Mouse (Mus musculus) retina, postnatal 7 days (tissue): ENCODE measurements around the gene Herpud1.
"Not testable (repeated sequence)": the region's sequence is repeated elsewhere in the genome, so short reads cannot be mapped to it uniquely, and the experiment has no call there.

Source experiments
- DNase-seq: peaks from one replicate; pipeline ENCODE4 v3.0.0-alpha.2; 2012; ENCODE audit warnings: low read depth, low spot score

Gene Herpud1

DNA sequence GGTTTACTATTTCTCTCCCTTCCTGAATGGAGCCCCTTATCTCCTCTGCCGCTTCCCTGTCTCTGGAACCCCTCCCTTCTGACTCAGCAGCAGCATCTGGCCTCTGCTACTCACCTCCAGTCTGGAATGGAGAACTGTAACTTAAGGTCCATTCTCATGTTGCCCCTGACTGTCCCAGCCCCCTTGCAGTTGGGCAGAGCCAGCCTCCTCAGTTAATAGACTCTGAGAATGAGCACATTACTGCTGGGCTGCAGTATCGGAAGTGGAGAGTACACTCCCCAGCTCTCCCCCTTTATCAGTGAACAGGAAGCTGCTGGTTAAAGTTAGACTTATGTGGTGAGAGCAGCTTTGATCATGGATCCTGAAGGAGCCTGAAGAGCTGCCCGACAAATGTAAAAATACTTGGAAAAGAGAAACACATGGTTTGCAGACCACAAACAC lies 10.7 kb upstream of the Herpud1 start:
- DNase-seq: no peak

DNA sequence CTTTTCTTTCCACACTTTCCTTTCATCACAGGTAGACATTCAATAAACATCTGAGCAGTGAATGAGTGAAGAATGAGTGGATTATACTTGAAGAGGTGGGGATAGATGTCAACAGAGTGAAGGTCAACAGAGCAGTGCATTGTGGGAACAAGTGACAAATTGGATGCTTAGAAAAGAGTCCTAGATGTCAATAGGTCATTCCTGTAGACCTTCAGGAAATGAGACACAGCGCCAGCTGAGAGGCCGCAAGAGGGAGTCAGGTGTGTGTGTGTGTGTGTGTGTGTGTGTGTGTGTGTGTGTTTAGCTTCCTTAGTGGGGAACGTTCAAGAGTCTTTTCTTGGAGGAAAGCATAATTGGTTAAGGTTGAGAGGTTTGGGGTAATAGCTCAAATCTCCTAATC lies 10.1 kb upstream of the Herpud1 start:
- no peak for DNase-seq

DNA sequence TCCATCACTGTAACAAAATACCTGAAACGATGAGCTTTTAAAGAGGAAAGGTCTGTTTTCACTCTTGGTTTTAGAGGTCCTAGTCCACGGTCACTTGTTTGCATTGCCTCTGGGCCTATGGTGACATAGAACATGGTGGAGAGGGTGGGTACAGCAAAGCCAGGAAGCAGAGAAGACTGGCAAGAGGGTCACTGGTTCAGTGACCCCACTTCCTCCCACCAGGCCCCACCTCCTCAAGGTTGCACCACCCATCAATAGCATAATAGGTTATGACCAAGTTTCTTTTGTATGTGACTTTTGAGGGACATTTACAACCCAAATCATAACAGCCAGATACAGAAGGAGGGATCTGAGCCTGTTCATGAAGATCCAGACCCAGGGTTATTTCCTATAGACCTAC lies 9.7 kb upstream of the Herpud1 start:
- DNase-seq: no peak

DNA sequence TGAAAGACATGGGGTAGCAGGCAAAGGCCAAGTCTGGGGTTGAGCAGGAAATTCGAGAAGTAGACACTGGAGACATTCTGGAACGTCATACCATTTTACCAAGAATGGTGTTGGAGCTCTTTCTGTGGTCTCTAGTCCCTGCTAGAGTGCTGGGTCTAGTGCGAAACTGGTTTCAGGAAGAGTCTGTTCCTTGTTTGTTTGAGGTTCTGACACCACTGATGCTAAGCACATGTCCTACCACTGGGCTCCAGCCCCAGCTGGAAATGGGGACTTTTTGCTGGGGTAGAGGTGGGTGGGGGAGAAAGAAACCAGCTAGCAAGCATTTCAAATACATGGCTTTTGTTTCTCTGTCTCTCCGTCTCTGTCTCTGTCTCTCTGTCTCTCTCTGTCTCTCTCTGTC lies 9.2 kb upstream of the Herpud1 start:
- no peak for DNase-seq

DNA sequence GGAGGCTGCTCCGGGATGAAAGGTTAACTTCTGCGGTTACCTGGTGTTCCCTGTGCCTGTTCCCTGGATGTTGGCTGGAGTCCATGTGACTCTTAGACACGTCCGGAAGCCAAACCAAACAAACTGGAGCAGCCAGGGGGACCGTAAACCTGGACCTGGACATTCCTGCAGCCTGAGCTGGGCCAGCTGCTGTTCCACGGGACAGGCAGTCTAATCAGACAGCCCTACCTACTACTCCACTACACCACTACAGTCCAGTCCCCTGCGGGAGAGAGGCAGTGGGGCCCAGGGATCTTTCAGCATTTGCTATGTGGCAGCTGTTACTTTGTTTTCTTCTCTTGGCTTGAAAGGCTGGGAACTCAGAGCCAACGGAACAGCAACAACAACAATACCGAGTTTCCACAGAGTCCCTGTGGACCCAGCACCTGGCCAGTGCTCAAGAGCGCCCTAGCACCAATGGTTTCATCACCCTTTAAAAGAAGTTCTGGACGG lies 8.5 kb upstream of the Herpud1 start:
- DNase-seq: no peak

DNA sequence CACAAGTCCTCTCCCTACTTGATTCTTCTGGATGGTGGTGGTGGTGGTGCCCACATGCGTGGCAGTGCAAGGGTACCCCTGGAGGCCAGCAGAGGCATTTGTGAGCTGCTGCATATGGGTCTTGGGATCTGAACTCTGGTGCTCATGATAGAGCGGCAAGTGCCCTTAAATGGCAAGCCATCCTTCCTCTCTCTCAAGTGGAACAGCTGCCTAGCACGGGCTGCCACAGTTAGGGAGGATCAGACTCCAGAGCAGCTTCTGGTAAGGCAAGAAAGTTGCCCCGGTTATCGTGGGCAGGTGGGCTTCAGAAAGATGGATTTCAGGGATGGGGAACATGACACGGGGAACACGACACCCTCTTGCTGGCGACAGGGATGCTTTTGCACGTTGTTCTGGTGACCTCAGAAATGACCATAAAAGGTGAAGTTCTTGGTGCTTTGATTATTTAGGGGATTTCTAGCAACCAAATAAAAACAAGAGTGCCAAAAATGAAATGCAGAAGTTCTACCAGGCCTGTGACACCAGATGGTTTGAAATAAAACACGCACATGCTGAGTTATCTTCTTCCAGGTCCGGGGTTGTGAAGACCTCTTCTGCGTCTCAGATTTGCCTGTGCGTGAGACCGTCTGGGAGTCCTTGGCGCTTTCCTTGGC lies 7.3 kb upstream of the Herpud1 start:
- DNase-seq: no peak

DNA sequence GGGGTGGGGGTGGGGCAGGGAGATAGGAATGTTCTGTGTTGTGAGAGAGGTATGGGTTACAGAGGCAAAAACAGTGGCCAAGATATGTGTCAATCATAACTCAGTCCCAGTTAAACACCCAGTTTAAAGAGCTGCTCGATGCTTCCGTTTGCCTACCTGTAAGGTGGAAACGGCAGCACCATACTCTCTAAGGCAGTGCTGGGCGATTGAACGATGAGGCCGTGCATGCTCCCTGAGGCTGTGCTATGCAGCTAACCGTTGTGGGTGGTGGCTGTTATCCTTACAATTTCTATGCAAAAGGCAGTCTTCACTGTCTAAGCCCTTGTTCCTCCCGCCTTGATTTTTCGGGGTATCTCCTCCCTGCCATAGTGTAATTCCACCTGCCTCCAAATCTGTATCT lies 6.6 kb upstream of the Herpud1 start:
- DNase-seq: no peak

DNA sequence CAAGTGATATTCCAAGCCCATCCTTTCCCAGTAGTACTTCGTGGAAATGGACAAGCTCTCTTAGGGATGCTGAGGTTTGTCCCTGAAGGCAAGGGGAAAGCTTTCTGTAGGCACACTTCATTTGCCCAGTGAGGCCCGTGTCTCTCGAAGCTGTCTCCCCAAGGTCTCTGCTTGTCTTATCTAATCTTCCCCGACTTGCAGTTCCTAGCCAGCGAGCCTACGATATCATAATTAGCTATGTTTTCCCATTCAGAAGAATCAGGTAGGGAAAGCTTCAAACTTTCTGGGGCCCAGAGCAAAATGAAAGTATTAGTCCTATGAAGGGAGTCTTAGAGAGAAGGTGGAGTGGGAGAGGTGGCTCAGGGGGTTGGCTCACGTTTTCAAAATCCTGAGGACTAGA lies 2.1 kb upstream of the Herpud1 start:
- no peak for DNase-seq

DNA sequence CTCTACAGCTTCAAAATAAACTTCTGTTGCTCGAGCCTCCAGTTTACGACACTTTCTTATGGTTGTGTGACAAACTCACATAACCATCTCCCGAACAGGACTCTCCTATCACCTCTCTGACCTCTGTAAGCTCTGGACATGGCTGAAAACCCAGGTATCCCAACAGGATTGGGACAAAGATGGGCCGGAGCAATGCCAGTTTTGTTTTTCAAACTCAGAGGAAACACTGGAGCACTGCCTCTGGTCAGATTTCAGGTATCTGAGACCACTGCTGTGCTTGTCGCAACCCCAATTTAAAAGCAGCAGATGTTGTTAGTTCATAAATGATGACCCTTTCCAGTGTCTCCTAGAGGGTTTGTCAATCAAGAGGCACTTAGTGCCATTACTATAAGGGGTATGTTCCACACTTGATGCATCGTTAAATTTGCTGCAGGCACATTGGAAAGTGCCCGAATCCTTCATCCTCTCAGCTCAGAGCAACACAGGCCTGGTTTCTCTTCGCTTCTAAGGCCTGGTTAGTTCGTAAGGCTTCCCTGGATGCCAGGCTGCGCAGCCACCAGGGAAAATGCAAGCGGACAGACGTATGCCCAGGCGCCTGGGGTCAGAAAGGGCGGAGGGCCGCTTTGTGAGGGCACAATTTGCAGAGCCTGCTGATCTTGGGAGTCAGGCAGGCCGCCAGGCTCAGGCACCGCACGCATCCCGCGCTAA lies 578 bp upstream of the Herpud1 start:
- DNase-seq: no peak

DNA sequence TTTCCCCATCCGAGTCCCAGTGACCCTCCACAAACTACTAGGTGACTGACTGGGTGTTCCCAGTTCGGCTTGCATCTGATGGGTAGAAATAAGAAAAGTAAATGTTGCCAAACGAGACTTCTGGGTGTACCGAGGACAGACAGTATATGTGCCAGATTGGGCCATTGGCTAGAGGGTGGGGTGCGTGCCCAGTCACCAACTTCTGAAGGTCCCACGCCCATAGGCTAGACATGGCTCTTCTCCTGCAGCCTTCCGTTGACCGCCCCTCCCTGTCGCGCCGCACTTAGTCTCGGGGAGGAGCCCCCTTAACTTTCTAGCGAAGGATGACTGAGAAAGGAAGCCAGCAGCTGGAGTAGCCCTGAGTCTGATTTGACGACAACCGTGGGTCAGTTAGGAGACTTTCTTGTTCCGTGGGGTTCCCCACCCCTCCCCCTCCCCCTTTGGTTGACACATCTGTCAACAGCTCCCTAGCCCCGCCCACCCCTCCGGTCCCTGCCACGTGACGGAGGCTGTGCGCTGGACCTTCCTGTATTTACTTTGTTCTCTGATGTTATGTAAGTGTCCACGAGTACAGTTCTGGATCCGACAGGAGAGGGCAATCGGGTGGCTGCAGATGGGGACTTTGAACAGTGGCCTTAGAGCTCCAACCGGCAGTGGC lies 918 bp downstream of the Herpud1 start:
- peak; percentile 57 for DNase-seq

DNA sequence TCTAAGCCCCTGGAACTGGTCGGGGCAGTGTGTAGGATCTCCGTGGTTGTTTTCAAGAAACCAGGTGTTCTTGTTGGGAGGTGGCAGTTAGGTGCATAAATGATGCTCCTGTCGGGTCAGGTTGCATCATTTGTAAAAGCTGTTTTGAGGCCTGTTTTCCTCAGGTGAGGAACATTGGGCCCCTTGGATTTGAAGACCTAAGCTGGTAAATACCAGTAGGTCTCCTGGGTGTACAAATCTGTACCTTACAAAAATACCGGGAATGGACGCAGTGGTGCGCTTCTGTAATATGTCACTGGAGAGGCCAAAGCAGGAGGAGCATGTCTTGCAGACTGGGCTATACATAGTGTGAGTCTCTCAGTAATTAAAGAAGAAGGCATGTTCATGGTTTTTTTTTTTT lies 1.5 kb downstream of the Herpud1 start:
- DNase-seq: no peak

DNA sequence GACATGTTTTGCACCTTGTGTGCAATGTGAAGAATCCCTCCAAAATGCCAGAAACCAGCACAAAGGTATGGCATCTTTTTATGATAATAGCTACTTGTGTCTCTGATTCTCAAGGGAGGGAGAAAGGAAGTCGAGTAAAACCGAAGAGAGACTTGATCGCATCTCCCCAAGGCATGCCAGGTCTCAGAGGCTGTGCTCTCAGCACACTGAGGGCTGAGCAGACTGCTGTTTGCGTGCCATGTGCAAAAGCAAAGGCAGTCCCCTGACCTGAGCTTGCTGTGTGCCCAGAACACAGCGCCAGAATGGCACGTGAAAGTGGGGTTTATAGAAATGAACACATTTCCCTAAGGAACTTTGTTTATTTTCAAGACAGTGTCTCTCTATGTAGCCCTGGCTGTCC lies 3.3 kb downstream of the Herpud1 start:
- DNase-seq: no peak

DNA sequence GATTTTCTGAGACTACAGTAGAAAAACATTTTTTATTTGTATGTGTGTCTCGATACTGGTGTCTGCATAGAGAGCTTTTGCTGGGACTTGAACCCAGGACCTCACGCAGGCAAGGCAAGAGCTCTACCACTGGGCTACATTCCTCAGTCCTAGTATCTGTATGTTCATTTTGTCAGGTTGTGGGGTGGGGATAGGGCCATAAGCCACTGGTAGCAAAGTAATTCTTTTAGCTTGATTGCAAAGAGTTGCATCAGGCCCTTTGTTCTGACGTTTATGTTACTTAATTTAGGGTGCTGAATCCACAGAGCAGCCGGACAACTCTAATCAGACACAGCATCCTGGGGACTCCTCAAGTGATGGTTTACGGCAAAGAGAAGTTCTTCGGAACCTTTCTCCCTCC lies 4.2 kb downstream of the Herpud1 start:
- DNase-seq: no peak

DNA sequence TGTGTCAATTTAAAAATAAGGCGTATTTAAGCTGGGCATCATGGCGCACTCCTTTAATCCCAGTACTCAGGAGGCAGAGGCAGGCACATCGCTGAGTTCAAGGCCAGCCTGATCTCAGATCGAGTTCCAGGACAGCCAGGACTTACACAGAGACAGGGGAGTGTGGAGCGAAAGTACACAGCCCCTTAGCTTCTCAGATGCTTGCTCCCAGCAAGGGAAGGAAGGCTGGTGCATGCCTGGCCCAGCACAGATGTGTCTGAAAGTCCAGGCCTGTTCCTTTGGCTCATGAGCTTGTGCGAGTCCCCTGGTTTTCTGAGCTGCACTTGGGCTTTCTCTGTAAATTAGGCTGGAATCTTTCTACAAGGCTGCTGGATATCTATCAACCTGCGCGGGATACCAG lies 4.7 kb downstream of the Herpud1 start:
- DNase-seq: no peak

DNA sequence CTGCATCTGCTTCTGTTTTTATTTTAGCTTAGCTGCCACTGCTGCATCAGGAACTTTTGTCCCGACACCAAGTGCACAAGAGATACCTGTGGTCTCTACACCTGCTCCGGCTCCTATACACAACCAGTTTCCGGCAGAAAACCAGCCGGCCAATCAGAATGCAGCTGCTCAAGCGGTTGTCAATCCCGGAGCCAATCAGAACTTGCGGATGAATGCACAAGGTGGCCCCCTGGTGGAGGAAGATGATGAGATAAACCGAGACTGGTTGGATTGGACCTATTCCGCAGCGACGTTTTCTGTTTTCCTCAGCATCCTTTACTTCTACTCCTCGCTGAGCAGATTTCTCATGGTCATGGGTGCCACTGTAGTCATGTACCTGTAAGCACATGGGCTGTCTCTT lies 5.9 kb downstream of the Herpud1 start:
- no peak for DNase-seq

DNA sequence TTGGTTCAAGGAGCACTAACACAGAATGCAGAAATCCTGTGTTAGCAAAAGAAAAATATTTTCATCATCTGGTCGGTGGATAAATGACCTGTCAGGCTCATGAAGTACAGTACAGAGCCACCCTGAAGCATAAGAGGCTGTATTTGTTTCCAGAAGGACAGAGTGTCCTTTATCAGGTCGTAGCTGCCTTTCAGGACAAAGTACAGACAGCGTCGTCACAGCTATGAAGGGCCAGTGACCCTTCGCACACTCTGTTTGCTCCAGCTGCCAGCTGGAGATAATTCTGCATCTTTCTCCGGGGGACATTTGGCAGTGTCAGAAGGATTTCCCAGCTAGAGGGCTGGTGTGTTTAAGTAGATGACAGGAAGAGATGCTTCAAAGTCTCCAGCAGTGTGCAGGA lies 6.4 kb downstream of the Herpud1 start:
- no peak for DNase-seq

DNA sequence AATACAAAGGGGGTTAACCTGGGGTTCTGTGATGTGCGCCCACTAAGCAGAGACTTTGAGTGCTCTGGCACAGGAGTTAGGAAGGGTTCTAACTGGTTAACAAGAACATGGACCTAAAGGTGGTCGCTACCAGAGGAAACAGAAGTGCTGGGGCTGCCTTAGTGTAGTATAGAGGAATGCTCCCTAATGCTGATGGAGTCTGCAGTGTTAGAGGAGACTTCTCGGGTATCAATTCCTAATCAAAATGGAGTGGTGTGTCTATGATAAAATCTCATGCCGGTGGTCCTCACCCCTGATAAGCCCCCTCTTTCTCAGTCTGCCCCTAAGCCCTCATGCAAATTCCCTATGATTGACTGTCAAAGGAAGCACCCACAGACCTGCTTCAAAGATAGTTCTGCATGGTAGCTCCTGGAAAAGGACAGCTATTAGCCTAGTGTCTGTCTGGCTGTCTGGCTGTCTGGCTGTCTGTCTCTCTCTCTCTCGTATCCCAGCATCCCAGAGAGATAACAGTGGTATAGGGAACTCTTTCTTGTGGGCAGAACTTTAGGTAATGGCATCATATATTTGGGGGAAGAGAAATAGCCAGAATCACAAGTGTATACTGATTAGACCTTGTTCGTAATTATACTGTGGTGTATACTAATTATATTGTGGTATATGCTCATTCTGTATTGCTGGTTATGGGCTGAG lies 9.8 kb downstream of the Herpud1 start:
- DNase-seq: no peak

DNA sequence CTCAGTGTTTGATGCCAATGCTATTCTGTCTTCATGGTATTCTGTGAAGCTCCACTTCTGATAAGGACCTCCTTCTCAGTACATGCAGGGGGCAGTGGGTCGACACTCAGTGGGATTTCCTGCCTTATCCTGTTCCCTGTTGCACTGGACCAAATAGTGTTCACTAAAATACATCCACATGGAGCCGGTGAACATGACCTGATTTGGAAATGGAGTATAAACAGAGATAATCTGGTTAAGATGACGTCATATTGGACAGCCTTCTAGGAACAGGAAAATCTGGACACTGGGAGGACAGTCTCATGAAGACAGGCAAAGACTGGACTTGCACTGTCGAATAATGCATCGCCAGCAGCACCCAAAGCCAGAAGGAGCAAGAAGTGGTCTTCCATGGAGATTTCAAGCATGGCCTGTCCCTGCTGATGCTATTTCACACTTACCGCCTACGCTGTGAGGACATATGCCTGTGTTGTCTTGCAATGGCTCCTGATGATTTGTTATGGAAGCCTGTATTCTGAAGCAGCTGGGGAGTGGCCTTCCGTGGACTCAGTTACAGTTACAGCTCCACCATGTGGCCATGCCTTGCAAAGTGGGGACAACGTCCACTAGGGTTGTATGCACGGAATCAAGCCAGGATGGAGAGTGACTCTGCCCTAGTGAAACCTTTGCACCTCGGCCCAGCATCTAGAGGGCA lies 10.9 kb downstream of the Herpud1 start:
- DNase-seq: no peak

DNA sequence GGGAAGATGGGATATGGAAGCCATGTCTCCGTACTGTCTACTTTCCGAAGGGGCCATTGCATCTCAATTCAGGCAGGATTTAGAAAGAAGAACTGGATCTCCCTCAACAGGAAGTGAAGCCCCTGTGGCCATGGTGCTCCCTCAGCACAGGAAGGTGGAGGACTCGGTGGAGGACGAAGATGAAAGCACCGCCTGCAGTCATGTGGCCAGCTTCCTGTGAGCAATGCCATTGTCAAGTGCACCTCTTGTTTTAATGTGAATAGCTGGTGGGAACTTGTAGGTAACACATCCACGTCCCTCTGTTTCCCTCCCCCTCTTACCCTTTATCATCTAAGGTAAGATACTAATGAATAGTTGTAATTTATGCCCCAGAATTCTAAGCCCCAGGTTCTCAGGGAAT lies 12.3 kb downstream of the Herpud1 start:
- no peak for DNase-seq

DNA sequence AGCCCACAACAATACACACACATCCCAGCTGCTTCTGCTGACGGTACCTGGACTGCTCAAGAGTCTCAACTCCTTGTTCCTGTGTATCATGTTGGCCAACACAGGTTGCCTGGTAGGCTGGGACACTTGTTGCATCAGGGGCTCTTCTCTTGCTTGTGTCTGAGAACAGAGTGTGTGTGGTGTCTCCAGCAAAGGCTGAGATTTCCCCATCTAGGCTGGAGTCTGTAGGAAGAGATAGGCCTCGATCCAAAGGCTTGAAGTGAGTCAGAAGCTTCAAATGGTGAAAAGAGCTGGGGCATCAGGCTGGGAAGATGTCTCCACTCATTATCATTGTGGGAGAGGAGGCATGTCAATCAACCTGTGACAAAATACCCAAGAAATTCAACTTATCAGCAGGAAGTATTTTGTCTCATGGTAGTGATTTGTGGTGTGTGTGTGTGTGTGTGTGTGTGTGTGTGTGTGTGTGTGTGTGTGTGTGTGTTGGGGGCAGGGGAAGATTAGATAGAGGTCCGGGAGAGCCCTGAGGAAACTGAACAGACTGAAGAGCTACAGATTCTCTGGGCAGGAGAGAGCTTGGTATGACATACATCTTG lies 13.2 kb downstream of the Herpud1 start:
- no peak for DNase-seq

DNA sequence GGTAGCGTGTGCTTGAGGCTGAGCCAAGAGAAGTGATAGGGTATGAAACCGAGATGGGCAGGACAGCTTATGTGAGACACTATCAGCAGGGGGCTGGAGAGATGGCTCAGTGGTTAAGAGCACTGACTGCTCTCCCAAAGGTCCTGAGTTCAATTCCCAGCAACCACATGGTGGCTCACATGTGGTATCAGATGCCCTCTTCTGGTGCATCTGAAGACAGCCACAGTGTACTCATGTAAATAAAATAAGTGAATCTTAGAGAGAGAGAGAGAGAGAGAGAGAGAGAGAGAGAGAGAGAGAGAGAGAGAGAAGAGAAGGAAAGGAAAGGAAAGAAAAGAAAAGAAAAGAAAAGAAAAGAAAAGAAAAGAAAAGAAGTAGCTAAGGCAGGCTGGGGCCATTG lies 13.7 kb downstream of the Herpud1 start:
- DNase-seq: not testable (repeated sequence)
